13 mouse cellular contexts compared by ENCODE assay signal in the genomic region with DNA sequence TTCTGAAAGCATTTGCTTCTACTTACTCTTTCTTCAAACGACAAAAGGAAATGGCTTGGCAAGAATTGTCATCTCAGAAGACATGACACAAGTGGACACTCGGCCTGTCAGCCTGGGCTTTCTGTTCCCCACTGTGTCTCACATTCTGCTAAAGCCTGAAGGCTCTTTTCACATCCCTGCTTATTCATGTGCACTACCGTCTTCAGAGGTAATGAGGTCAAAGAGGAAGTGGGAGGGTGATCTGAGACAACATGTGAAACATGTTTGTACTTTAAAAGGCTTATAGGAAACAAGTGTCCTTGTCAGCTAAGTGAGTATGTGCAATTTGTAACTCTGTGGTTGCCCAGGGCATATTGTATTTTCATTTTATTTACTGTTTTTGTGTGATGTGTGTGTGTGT.
"Had no signal": no experiment of that assay in that cellular context is flagged by ENCODE, and none has a peak within 500 bp of the region (broad histone marks: within the 10 kb centered on the region; RNA-seq: fewer than 3 reads in every experiment).

No protein-coding gene starts in this region.

- H3K4me2 ChIP-seq: intestine, embryonic 15.5 days; liver, embryonic 11.5 days; liver, embryonic 15.5 days; lung, embryonic 14.5 days; midbrain, embryonic 12.5 days had no signal

- H3K36me3 ChIP-seq: intestine, embryonic 15.5 days; limb, embryonic 10.5 days; liver, embryonic 15.5 days; midbrain, embryonic 12.5 days had no signal

- H3K4me3 ChIP-seq: intestine, embryonic 15.5 days; limb, embryonic 10.5 days; liver, embryonic 15.5 days; midbrain, embryonic 12.5 days had no signal

- ATAC-seq: intestine, embryonic 15.5 days had no signal

- H3K9ac ChIP-seq: intestine, embryonic 15.5 days; liver, embryonic 15.5 days; lung, embryonic 14.5 days; midbrain, embryonic 12.5 days had no signal

- DNase-seq: kidney, adult 18-20 months; kidney, postnatal 25 days; lung, embryonic 14.5 days; lung, postnatal 10 days; lung, postnatal 4 days; right cerebral cortex, postnatal 25 days; thymus, adult 2 months; thymus, postnatal 25 days had no signal

- H3K4me1 ChIP-seq: intestine, embryonic 15.5 days; limb, embryonic 10.5 days; liver, embryonic 15.5 days; midbrain, embryonic 12.5 days had no signal

- H3K27me3 ChIP-seq: intestine, embryonic 15.5 days; liver, embryonic 15.5 days; midbrain, embryonic 12.5 days had no signal

- H3K9me3 ChIP-seq: intestine, embryonic 15.5 days; limb, embryonic 10.5 days; liver, embryonic 15.5 days; midbrain, embryonic 12.5 days had no signal

- H3K27ac ChIP-seq: intestine, embryonic 15.5 days; limb, embryonic 10.5 days; liver, embryonic 15.5 days; midbrain, embryonic 12.5 days had no signal
